Mouse (Mus musculus): ENCODE measurements at regions not wholly inside any gene's neighbourhood (a gene's known extent, or its start where the extent isn't known, plus 50 kb on each side); places are given as distances from the start of the nearest gene placed in this dataset.

DNA sequence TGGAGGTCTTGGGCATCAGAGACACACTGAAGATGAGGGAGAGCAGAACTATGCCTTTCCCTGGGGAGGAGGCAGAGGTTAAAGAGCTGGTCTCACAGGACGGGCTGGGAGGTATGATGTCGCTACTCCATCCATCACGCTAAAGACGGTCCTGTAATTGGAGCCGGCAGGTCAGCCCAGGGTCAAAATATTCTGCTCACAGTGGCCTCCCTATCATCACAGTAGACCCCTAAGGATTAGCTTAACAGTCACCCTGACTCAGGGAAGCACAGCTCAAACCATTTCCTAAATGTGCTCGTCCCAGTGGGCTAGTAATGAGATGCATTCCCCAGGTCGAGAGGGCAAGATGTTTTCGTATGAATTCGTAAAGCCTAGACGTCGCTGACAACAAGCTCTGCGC, 53.7 kb upstream of the Mon1b start:
- no peak for DNase-seq (ENCODE audit: low read depth, low spot score)
- no peak for TF ChIP-seq HCFC1 (IDR thresholded peaks at IDR 0.05; ENCODE audit: low read depth, low read length)
- TF ChIP-seq MAX (IDR thresholded peaks at IDR 0.05; ENCODE audit: low read length), result no peak
- TF ChIP-seq UBTF (IDR thresholded peaks at IDR 0.05; ENCODE audit: borderline replicate concordance, insufficient read depth, low read depth, low read length), result no peak
- TF ChIP-seq GATA1 (IDR thresholded peaks at IDR 0.05; ENCODE audit: low read depth, low read length), result no peak
- TF ChIP-seq TAL1 (IDR thresholded peaks at IDR 0.05; ENCODE audit: low read length), result no peak
- TF ChIP-seq POLR2AphosphoS2 (IDR thresholded peaks at IDR 0.05; ENCODE audit: low read length), result no peak
- no peak for TF ChIP-seq BHLHE40 (IDR thresholded peaks at IDR 0.05; ENCODE audit: borderline replicate concordance, low read depth, low read length)
- no peak for TF ChIP-seq MAFK (IDR thresholded peaks at IDR 0.05; ENCODE audit: borderline replicate concordance, low read depth, low read length)
- TF ChIP-seq SIN3A (IDR thresholded peaks at IDR 0.05; ENCODE audit: low read length), result no peak
- H3K9me3 ChIP-seq (replicated peaks; ENCODE audit: insufficient read depth, low read length), result no peaks in the 10 kb centered on the region
- H3K36me3 ChIP-seq (ENCODE audit: control insufficient read depth in 1 of 2, insufficient read depth in 2 of 2, low read length in 2 of 2), result no peaks in the 10 kb centered on the region
- H3K27ac ChIP-seq (ENCODE audit: control insufficient read depth, low read depth, low read length), result no peak overlapping the region
- no peak overlapping the region for H3K4me3 ChIP-seq (ENCODE audit: control insufficient read depth in 1 of 2, insufficient read depth in 1 of 2, low read depth in 2 of 2, low read length in 2 of 2)
- H3K79me2 ChIP-seq (ENCODE audit: control insufficient read depth, insufficient read depth, low read length, poor library complexity), result no peaks in the 10 kb centered on the region
- no peaks in the 10 kb centered on the region for H3K27me3 ChIP-seq (ENCODE audit: control insufficient read depth in 1 of 2, insufficient read depth in 2 of 2, low read length in 2 of 2)
- H3K4me1 ChIP-seq (ENCODE audit: control insufficient read depth in 1 of 2, insufficient read depth in 2 of 2, low read length in 2 of 2), result no peaks in the 10 kb centered on the region
- no peak overlapping the region for H3K9ac ChIP-seq (ENCODE audit: control insufficient read depth, low read depth, low read length, poor library complexity, severe bottlenecking)

DNA sequence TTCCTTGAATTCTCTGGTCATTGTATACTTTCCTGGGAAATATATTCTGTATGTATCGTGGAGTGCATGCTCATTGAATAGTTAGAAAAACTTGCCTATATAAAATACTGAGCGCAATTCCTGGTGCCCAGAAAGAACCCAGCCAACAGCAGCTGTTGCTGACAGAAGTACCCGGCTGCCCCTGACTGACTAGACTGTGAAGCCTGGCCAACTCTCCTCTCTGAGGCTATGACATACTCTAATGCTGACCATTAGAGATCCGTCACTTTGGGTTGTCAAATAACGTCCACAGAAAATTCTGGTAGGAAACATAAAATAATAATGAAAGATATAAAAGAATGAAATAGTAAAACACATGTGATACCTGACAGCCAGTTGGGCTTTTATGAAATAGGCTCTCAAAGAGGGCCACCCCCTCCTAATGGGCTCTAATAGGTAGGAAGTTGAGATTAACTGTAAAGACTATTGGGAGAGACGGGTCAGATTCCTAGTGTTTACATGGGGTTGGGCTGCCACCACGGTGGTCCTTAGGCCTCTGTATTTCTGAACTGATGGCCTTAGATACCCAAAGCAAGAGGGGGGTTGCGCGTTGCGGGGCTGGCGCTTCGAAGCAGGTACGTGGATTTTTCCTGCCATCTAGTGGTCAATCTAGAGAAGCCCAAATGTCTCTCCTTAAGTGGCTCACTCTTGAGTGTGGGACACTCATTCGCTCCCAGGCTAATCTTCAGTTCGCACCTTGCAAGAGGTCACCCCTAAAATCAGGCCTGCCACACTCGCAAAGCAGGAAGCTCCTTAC, 53.0 kb upstream of the Mon1b start:
- Histone ChIP-seq H3K27me3 (ENCODE audit: control insufficient read depth in 1 of 2, insufficient read depth in 2 of 2, low read length in 2 of 2) (no peaks in the 10 kb centered on the region), H3K27ac (ENCODE audit: control insufficient read depth, low read depth, low read length) (no peak overlapping the region), H3K79me2 (ENCODE audit: control insufficient read depth, insufficient read depth, low read length, poor library complexity) (no peaks in the 10 kb centered on the region), H3K9me3 (replicated peaks; ENCODE audit: insufficient read depth, low read length) (no peaks in the 10 kb centered on the region), H3K9ac (ENCODE audit: control insufficient read depth, low read depth, low read length, poor library complexity, severe bottlenecking) (no peak overlapping the region), H3K36me3 (ENCODE audit: control insufficient read depth in 1 of 2, insufficient read depth in 2 of 2, low read length in 2 of 2) (no peaks in the 10 kb centered on the region), H3K4me1 (ENCODE audit: control insufficient read depth in 1 of 2, insufficient read depth in 2 of 2, low read length in 2 of 2) (no peaks in the 10 kb centered on the region), H3K4me3 (ENCODE audit: control insufficient read depth in 1 of 2, insufficient read depth in 1 of 2, low read depth in 2 of 2, low read length in 2 of 2) (no peak overlapping the region)
- TF ChIP-seq RCOR1 (IDR thresholded peaks at IDR 0.05; ENCODE audit: low read depth, low read length) (no peak), ZKSCAN1 (IDR thresholded peaks at IDR 0.05; ENCODE audit: low read depth, low read length) (no peak), MYC (IDR thresholded peaks at IDR 0.05; ENCODE audit: low read depth, low read length) (no peak), ZC3H11A (IDR thresholded peaks at IDR 0.05; ENCODE audit: low read depth, low read length) (no peak), CTCF (IDR thresholded peaks at IDR 0.05 in 2 of 3, conservative IDR thresholded peaks at IDR 0.05 in 1 of 3; ENCODE audit: control insufficient read depth in 1 of 3, insufficient read depth in 1 of 3, low read depth in 2 of 3, low read length in 3 of 3, poor library complexity in 1 of 3, severe bottlenecking in 1 of 3) (peak in 1 of 3 experiments; percentile 2; a peak in 1 of 6 replicates), MAX (IDR thresholded peaks at IDR 0.05; ENCODE audit: low read length) (no peak), BHLHE40 (IDR thresholded peaks at IDR 0.05; ENCODE audit: borderline replicate concordance, low read depth, low read length) (no peak), POLR2AphosphoS2 (IDR thresholded peaks at IDR 0.05; ENCODE audit: low read length) (no peak), UBTF (IDR thresholded peaks at IDR 0.05; ENCODE audit: borderline replicate concordance, insufficient read depth, low read depth, low read length) (no peak), RAD21 (IDR thresholded peaks at IDR 0.05; ENCODE audit: low read depth, low read length) (peak; percentile 4), USF1 (IDR thresholded peaks at IDR 0.05; ENCODE audit: low read depth, low read length) (no peak), ZMIZ1 (IDR thresholded peaks at IDR 0.05; ENCODE audit: low read depth, low read length) (no peak), TCF12 (IDR thresholded peaks at IDR 0.05; ENCODE audit: low read depth, low read length) (no peak), ZNF384 (IDR thresholded peaks at IDR 0.05; ENCODE audit: low read depth, low read length) (no peak)
- DNase-seq (ENCODE audit: low read depth, low spot score), result no peak
